In the genomic region with DNA sequence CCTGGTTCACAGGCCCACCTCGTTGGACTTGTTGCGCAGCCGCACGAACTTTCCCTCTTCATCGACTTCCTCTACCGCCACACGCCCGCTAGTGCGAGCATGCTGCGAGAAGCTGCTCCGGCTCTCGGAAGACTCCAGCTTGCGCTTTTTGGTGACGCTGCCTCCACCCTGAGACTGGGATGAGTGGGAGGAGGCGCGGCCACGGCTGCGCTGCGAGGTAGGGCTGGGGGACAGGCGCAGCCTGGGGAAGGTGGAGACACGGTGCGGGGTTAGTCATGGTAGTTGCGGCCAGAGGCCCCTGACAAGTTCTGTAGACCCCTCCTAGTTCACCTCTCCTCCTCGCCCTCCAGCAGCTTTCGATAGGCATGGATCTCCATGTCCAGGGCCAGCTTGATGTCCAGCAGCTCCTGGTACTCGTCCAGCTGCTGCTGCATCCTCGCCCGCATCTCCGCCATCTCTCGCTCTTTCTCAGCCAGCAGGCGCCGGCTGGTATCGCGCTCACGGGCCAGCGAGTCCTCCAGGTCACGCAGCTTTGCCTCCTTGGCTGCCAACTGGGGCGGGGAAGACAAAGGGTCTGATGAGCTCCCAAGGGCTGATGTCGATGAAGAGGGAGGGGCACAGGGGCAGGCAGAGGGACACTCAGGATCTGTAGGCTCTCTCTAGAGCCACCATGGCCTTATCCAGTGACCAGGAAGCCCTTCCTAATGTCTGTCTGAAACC, we compare ENCODE assay signal across 8 mouse cellular contexts. TPM values are rescaled to one million over a fixed set of nuclear protein-coding genes. Genes with fewer than 3 reads are reported as not detected.
DNase-seq lines count a peak whose midpoint lies in the region; ATAC-seq lines count a peak whose summit lies in the region.

No protein-coding gene starts in this region.

- peaks cover 83% of the 10 kb centered on the region for H3K36me3 ChIP-seq in embryonic facial prominence, embryonic 15.5 days
- peaks cover 88% of the 10 kb centered on the region for H3K36me3 ChIP-seq in liver, embryonic 12.5 days

- 38% methylated on average over 39 of the region's 39 CpGs for WGBS in embryonic facial prominence, embryonic 15.5 days
- 40% methylated on average over 39 of the region's 39 CpGs for WGBS in liver, embryonic 12.5 days (ENCODE audit: insufficient replicate concordance)

- no peak for ATAC-seq in embryonic facial prominence, embryonic 15.5 days (ENCODE audit: insufficient number of reproducible peaks, low FRiP score, low TSS enrichment, low read depth)
- ATAC-seq in liver, embryonic 12.5 days: no peak

- no peaks in the 10 kb centered on the region for H3K9me3 ChIP-seq in embryonic facial prominence, embryonic 15.5 days (replicated peaks)
- no peaks in the 10 kb centered on the region for H3K9me3 ChIP-seq in liver, embryonic 12.5 days (replicated peaks)

- H3K27me3 ChIP-seq in embryonic facial prominence, embryonic 15.5 days: no peaks in the 10 kb centered on the region
- H3K27me3 ChIP-seq in liver, embryonic 12.5 days (replicated peaks): peaks cover 61% of the 10 kb centered on the region

- no peak overlapping the region for H3K4me3 ChIP-seq in embryonic facial prominence, embryonic 15.5 days (replicated peaks)
- no peak overlapping the region for H3K4me3 ChIP-seq in liver, embryonic 12.5 days

- 0 out of 2 replicates have a peak overlapping the region, but pooled peaks have one; percentile 48 for H3K27ac ChIP-seq in embryonic facial prominence, embryonic 15.5 days (replicated peaks)
- no peak overlapping the region; the same call in 1 of the 2 replicates for H3K27ac ChIP-seq in liver, embryonic 12.5 days

- H3K4me1 ChIP-seq in embryonic facial prominence, embryonic 15.5 days: peaks cover 53% of the 10 kb centered on the region
- peaks cover 18% of the 10 kb centered on the region for H3K4me1 ChIP-seq in liver, embryonic 12.5 days

- H3K9ac ChIP-seq in embryonic facial prominence, embryonic 15.5 days: no peak overlapping the region
- no peak overlapping the region for H3K9ac ChIP-seq in liver, embryonic 12.5 days

- no peak overlapping the region for H3K4me2 ChIP-seq in embryonic facial prominence, embryonic 15.5 days (replicated peaks)
- peak overlapping the region; percentile 34 for H3K4me2 ChIP-seq in liver, embryonic 12.5 days

- DNase-seq in frontal cortex, postnatal 36 days (ENCODE audit: low spot score in 2 of 2): peak; percentile 51 to 55
- no peak for DNase-seq in frontal cortex, adult 2 months (ENCODE audit: extremely low spot score in 1 of 2, low spot score in 1 of 2)
- DNase-seq in 3134 (ENCODE audit: extremely low read depth, insufficient read length, low spot score): peak; percentile 46
- peak; percentile 38 to 58 for DNase-seq in thymus, postnatal 36 days
- no peak for DNase-seq in layer of hippocampus, adult 8-10 months (ENCODE audit: low spot score in 2 of 2)
- no peak for DNase-seq in urinary bladder, postnatal 36 days (ENCODE audit: low spot score in 2 of 2)

RNA-seq across cellular contexts. Expression of gene Sema4a, which starts 23.8 kb away (rescaled TPM):
- 66.2 and 70.8 TPM in 2 replicates for polyA plus RNA-seq in frontal cortex, adult 2 months (2012; rRNA removed)
- 18.5 and 21.9 TPM in 2 replicates for polyA plus RNA-seq in embryonic facial prominence, embryonic 15.5 days (2015; fragmentation: Nextera tagmentation; extraction: Ambion mirVana)
- polyA plus RNA-seq in liver, embryonic 12.5 days (2016; fragmentation: Nextera tagmentation; extraction: Ambion mirVana): 14.4 and 17.6 TPM in 2 replicates
- total RNA-seq in layer of hippocampus, adult 8-10 months (2022): 10 to 100 TPM; 43.0 to 52.1 (median 50.8) TPM

RNA-seq across cellular contexts. Expression of gene Lmna, which starts 25.0 kb away (rescaled TPM):
- polyA plus RNA-seq in frontal cortex, adult 2 months (2012; rRNA removed): 52.5 and 53.9 TPM in 2 replicates
- polyA plus RNA-seq in embryonic facial prominence, embryonic 15.5 days (2015; fragmentation: Nextera tagmentation; extraction: Ambion mirVana): 625 and 678 TPM in 2 replicates
- polyA plus RNA-seq in liver, embryonic 12.5 days (2016; fragmentation: Nextera tagmentation; extraction: Ambion mirVana): 189 TPM in 2 replicates
- total RNA-seq in layer of hippocampus, adult 8-10 months (2022): 10 to 100 TPM; 38.0 to 45.6 (median 40.2) TPM

RNA-seq across cellular contexts. Expression of gene Mex3a, which starts 47.4 kb away (rescaled TPM):
- polyA plus RNA-seq in frontal cortex, adult 2 months (2012; rRNA removed): 4.5 and 4.7 TPM in 2 replicates
- polyA plus RNA-seq in embryonic facial prominence, embryonic 15.5 days (2015; fragmentation: Nextera tagmentation; extraction: Ambion mirVana): 22.5 and 22.8 TPM in 2 replicates
- 2.8 and 3.1 TPM in 2 replicates for polyA plus RNA-seq in liver, embryonic 12.5 days (2016; fragmentation: Nextera tagmentation; extraction: Ambion mirVana)
- total RNA-seq in layer of hippocampus, adult 8-10 months (2022): 1 to 10 TPM; 2.4 to 2.8 (median 2.6) TPM

RNA-seq across cellular contexts. Expression of gene Slc25a44, which starts 59.8 kb away (rescaled TPM):
- polyA plus RNA-seq in frontal cortex, adult 2 months (2012; rRNA removed): 59.9 and 61.4 TPM in 2 replicates
- polyA plus RNA-seq in embryonic facial prominence, embryonic 15.5 days (2015; fragmentation: Nextera tagmentation; extraction: Ambion mirVana): 16.3 and 17.9 TPM in 2 replicates
- polyA plus RNA-seq in liver, embryonic 12.5 days (2016; fragmentation: Nextera tagmentation; extraction: Ambion mirVana): 14.0 and 14.9 TPM in 2 replicates
- total RNA-seq in layer of hippocampus, adult 8-10 months (2022): 10 to 100 TPM; 66.0 to 72.8 (median 68.6) TPM

Comparison
In these comparisons a context has a peak if more than half of its experiments do, and no peak if none do; other contexts are left out.
1. DNase-seq: peak in frontal cortex, postnatal 36 days (2 of 2), 3134 (single experiment) and thymus, postnatal 36 days (2 of 2); none in frontal cortex, adult 2 months (0 of 2), layer of hippocampus, adult 8-10 months (0 of 2) and urinary bladder, postnatal 36 days (0 of 2).